Mouse (Mus musculus) hindbrain, embryonic 15.5 days (tissue): Measurements from ENCODE around the gene Cd207. TPM values are rescaled to one million over a fixed set of nuclear protein-coding genes. Genes with fewer than 3 reads are reported as not detected.

Experiments used
- ATAC-seq: fragments of 200-750 bp; cut with Nextera tagmentation; 2 replicates; pipeline ENCODE4 v1.8.0; 2017; ENCODE audit warnings: low read depth, moderate number of reproducible peaks, moderate TSS enrichment; ENCODE audit not compliant: low FRiP score
- H3K27ac ChIP-seq: fragments of 300-500 bp; sonication (generic); replicated peaks from 2 replicates; pipeline ENCODE4 v1.5.1; 2015; ENCODE audit warnings: mild to moderate bottlenecking, inconsistent platforms
- H3K27me3 ChIP-seq: fragments of 300-500 bp; sonication (generic); 2 replicates; pipeline ENCODE4 v1.6.1; 2015; ENCODE audit warnings: control low read depth, inconsistent platforms
- H3K36me3 ChIP-seq: fragments of 300-500 bp; sonication (generic); 2 replicates; pipeline ENCODE4 v1.6.1; 2015; ENCODE audit warnings: control low read depth, inconsistent platforms
- H3K4me1 ChIP-seq: fragments of 300-500 bp; sonication (generic); replicated peaks from 2 replicates; pipeline ENCODE4 v1.6.1; 2015; ENCODE audit warnings: control low read depth, inconsistent platforms
- H3K4me2 ChIP-seq: fragments of 300-500 bp; sonication (generic); 2 replicates; pipeline ENCODE4 v1.6.1; 2015; ENCODE audit warnings: moderate library complexity, mild to moderate bottlenecking, inconsistent platforms
- H3K4me3 ChIP-seq: fragments of 300-500 bp; sonication (generic); 2 replicates; pipeline ENCODE4 v1.5.1; 2015; ENCODE audit warnings: mild to moderate bottlenecking, inconsistent platforms
- H3K9ac ChIP-seq: fragments of 300-500 bp; sonication (generic); 2 replicates; pipeline ENCODE4 v1.6.1; 2015; ENCODE audit warnings: inconsistent platforms
- H3K9me3 ChIP-seq: fragments of 300-500 bp; sonication (generic); 2 replicates; pipeline ENCODE4 v1.6.1; 2016; ENCODE audit warnings: control low read depth, inconsistent platforms
- WGBS: fragments of 180-500 bp; shearing (Covaris S2); methylation state at CpG from one replicate; pipeline ENCODE4 v1.1.7; 2015; 5-methylcytosine and 5-hydroxymethylcytosine counted together
- polyA plus RNA-seq: library from polyadenylated mRNA; unstranded; fragments of >200 nt; fragmentation: Nextera tagmentation; extraction: Ambion mirVana; gene quantifications from 2 replicates; pipeline ENCODE4 v1.2.1, GENCODE M21; 2015

The Cd207 gene
- polyA plus RNA-seq, 1 experiment from 2014 or later: not detected

DNA sequence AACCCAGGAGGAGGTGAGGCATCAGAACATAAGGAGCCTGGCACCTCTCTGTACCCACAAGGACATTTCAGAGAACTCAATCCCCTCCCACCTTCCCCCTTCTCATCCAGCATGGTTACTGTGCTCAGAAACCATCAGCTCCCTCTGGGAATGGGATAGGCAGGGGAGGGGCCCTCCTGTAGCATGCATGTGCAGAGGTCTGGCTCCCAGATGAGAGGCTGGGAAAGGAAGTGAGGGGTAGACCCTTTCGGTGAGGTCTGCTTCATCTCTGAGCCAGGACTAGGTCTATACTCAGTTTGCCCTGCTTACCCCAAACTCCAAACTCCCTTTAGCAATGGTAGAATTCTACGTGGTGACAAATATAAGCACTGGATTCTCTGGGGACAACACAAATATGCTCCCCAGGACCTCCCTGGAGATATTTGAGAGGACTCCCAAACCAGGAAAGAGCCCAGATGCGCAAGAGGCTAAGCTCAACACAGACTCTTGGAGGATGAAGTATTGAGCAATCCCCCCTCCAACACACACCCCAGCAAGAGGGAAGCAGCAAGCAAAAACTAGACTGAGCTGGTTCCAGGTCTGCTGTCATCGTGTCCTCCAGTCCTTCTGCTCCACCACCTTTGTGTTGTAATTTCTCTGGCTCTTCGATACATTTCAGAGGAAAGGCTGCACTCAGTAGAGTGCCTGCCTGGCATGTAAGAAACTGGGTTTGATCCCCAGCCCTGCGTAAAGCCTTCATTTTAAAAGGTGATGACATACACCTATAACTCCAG lies 30.3 kb upstream of the Cd207 start:
- Histone ChIP-seq H3K4me3 (no peak overlapping the region), H3K9me3 (no peaks in the 10 kb centered on the region), H3K27ac (no peak overlapping the region), H3K27me3 (peaks cover 97% of the 10 kb centered on the region), H3K4me1 (peaks cover 20% of the 10 kb centered on the region), H3K9ac (no peak overlapping the region), H3K36me3 (no peaks in the 10 kb centered on the region), H3K4me2 (no peak overlapping the region)
- ATAC-seq: no peak
- 5% methylated on average over 6 of the region's 6 CpGs for WGBS

DNA sequence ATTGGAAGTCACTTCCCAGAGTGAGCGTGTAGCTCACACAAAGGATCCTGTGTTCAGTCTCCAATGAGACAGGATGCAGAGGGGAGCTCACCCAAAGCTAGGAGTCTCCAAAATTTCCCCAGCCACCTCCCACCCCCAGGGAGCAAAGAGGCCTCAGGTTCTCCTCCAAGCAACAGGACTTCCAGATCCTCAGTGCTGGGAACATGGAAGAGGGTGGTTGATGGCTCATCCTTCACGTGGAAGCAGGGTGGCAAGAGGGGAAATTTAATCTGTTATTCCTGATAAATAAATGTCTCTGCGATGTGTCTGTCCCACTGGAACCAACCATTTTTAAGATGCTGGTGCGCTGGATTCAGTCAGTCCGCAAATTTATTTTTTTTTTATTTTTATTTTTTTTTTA lies 27.0 kb upstream of the Cd207 start:
- Histone ChIP-seq H3K9me3 (no peaks in the 10 kb centered on the region), H3K9ac (no peak overlapping the region), H3K4me1 (0 out of 2 replicates have a peak, but pooled peaks cover 3% of the 10 kb centered on the region), H3K4me2 (no peak overlapping the region), H3K27ac (no peak overlapping the region), H3K27me3 (peaks cover 86% of the 10 kb centered on the region), H3K4me3 (no peak overlapping the region), H3K36me3 (no peaks in the 10 kb centered on the region)
- ATAC-seq: no peak
- WGBS: 21% methylated on average over 5 of the region's 5 CpGs

DNA sequence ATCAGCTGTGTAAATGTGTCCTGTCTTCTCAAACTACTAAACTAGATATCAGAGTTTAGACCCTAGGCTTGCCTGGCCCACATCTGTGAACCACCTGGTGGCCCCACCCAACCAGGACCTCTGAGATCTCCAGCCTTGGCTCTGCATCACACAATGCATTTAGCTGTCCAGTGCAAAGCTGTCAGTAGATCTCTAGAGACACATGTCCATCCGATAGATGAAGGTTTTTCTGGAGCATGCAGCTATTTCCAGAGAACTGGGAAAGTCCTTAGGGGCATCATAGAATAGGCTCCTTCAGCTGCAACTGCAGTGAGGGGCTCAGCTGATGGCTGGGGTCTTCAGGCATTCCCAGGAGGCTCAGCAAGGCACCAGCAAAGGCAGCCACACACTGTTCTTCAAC lies 26.6 kb upstream of the Cd207 start:
- H3K9me3 ChIP-seq: no peaks in the 10 kb centered on the region
- H3K36me3 ChIP-seq: no peaks in the 10 kb centered on the region
- H3K4me2 ChIP-seq: no peak overlapping the region
- H3K9ac ChIP-seq: no peak overlapping the region
- WGBS: 8% methylated on average over 1 of the region's 1 CpGs
- peaks cover 86% of the 10 kb centered on the region for H3K27me3 ChIP-seq
- no peak for ATAC-seq
- H3K4me1 ChIP-seq: 0 out of 2 replicates have a peak, but pooled peaks cover 3% of the 10 kb centered on the region
- H3K27ac ChIP-seq: no peak overlapping the region
- H3K4me3 ChIP-seq: no peak overlapping the region

DNA sequence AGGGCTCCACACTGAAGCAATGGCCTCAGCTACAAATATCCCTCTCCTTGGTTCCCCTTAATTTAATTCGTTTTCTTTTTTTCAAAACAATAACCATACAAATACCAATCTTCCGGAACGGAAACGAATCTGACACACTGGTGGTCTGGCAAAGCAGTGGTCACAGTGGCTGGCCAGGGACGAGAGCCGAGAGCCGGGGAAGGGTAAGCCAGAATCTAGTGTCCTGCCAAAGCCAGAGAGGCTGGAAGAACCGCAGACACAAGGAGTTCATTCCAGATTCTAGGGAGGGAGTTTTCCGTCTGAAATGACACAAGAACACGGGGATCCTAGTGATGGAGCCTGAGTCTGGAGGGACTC lies 26.0 kb upstream of the Cd207 start:
- H3K9ac ChIP-seq: no peak overlapping the region
- no peak overlapping the region for H3K27ac ChIP-seq
- H3K4me2 ChIP-seq: no peak overlapping the region
- H3K9me3 ChIP-seq: no peaks in the 10 kb centered on the region
- under 1% methylated on average over 10 of the region's 10 CpGs for WGBS
- H3K4me1 ChIP-seq: 0 out of 2 replicates have a peak, but pooled peaks cover 3% of the 10 kb centered on the region
- peaks cover 86% of the 10 kb centered on the region for H3K27me3 ChIP-seq
- H3K36me3 ChIP-seq: no peaks in the 10 kb centered on the region
- H3K4me3 ChIP-seq: no peak overlapping the region
- ATAC-seq: no peak

DNA sequence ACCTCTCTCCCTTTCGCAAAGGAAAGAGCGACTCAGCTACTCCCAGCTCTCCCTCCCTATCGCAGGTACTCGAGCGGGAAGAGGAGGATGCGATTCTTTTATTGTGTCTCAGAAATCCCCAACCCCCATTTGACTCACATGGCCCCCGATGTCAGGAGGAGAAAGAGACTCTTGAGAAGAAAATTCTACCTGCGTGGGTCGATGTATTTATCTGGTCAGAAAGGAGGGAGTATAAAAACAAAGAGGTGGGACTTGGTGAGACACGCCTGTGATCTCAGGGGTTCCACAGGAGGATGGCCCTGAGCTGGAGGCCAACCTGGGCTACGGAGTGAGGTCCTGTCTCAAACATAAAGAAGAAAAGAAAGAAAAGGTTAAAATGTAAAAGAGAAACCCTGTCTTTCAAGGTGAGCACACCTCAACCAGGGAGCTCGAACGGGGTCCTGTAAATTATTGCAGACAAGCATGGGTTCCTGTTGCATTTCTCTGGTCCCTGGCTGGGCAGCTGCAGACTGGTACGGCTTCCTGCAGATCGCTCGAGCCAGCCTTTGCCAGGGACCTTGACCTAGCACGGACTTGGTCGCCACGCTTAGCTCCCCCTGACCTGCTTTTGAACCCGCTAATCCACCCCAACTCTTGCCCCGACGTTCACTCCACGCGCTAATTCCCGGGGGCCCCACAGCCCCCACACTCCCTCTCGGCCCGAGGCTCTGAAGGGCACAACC lies 25.5 kb upstream of the Cd207 start:
- no peak for ATAC-seq
- H3K4me3 ChIP-seq: no peak overlapping the region
- H3K4me2 ChIP-seq: no peak overlapping the region
- no peak overlapping the region for H3K27ac ChIP-seq
- no peaks in the 10 kb centered on the region for H3K9me3 ChIP-seq
- H3K9ac ChIP-seq: no peak overlapping the region
- peaks cover 86% of the 10 kb centered on the region for H3K27me3 ChIP-seq
- WGBS: under 1% methylated on average over 27 of the region's 27 CpGs
- H3K4me1 ChIP-seq: 0 out of 2 replicates have a peak, but pooled peaks cover 3% of the 10 kb centered on the region
- H3K36me3 ChIP-seq: no peaks in the 10 kb centered on the region

DNA sequence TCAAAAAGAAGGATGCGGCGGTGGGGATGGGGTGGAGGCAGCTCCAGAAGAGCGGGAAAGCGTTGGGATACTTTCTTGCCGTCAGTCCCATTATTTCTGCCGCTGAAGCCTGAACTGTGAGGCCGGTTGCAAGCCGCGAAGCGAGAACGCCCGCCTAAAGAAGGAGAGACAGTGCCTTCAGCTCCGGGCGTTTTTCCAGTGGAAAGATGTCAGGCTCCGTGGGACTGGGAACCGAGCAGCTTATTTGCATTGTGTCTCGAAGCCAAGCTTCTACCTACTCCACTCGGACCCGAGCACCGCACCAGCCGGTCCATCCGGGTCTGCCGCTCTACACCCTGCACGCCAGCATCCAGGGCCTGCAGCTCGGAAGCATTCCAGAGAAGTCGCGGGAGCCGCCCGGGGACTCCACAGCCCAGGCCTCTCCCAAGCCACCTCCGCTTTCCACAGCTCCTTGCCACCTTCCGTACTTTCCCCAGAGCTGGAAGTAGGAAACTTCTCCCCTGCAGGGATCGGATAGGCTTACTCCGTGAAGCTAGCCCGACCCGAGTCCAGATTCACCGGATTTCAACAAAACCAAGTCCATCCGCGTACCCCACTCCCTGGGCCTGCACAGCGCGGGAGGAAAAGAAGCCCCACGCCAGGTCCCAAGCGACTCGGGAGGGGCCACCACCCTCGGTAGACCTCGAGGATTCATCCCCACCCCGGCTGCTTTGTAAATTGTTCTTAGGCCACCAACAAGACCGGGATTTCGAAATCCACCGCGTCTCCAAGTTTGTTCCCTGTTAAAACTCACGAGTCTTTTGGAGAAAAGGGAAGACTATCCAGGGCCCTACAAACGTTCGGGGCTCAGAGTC lies 24.7 kb upstream of the Cd207 start:
- Histone ChIP-seq H3K4me2 (no peak overlapping the region), H3K9me3 (no peaks in the 10 kb centered on the region), H3K9ac (no peak overlapping the region), H3K36me3 (no peaks in the 10 kb centered on the region), H3K27me3 (peaks cover 86% of the 10 kb centered on the region), H3K4me3 (no peak overlapping the region), H3K4me1 (0 out of 2 replicates have a peak, but pooled peaks cover 3% of the 10 kb centered on the region), H3K27ac (no peak overlapping the region)
- ATAC-seq: no peak; the same call in 1 of the 2 replicates
- WGBS: under 1% methylated on average over 53 of the region's 53 CpGs

DNA sequence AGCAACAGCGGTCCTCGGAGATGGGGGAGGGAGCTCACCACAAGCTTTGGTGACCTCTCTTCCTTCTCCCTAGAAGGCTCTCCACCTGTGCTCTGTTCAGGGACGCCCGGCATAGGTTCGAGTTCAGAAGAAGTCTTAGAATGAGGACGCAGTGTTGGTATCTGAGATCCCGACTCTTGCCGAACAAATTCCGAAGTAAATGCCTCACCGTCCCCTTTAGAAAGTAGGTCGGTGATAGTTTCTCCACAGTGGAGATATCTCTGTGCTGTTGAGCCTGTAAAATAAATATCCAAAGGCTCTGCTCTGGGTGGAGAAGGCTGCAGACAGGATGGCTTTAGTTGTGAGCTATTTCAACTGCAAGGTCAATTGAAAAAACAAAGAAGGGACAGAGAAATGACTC lies 23.3 kb upstream of the Cd207 start:
- H3K4me2 ChIP-seq: no peak overlapping the region
- no peak overlapping the region for H3K9ac ChIP-seq
- H3K9me3 ChIP-seq: no peaks in the 10 kb centered on the region
- no peak overlapping the region for H3K4me3 ChIP-seq
- 0 out of 2 replicates have a peak, but pooled peaks cover 3% of the 10 kb centered on the region for H3K4me1 ChIP-seq
- no peak overlapping the region for H3K27ac ChIP-seq
- H3K27me3 ChIP-seq: peaks cover 86% of the 10 kb centered on the region
- no peak for ATAC-seq
- 2% methylated on average over 11 of the region's 11 CpGs for WGBS
- no peaks in the 10 kb centered on the region for H3K36me3 ChIP-seq

DNA sequence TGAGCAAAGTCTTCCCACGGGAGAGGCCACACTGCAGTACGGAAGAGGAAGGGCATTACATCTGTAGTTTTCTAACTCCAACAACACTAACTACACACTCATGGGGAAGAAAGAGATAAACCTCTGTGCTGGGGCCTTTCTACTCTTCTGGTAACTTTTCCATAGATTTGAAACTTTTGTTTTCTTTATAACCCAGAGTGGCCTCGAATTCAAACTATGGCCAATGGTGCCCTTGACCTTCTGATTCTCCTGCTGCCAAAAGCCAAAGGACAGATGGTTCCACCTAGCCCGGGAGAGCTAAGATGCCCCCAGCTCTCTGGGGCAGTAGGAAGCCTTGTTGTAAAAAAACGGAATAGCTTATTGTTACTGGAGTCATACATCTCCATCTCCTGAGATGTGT lies 22.3 kb upstream of the Cd207 start:
- no peaks in the 10 kb centered on the region for H3K36me3 ChIP-seq
- 0 out of 2 replicates have a peak, but pooled peaks cover 3% of the 10 kb centered on the region for H3K4me1 ChIP-seq
- no peak overlapping the region for H3K4me3 ChIP-seq
- no peak overlapping the region for H3K4me2 ChIP-seq
- under 1% methylated on average over 5 of the region's 5 CpGs for WGBS
- peaks cover 86% of the 10 kb centered on the region for H3K27me3 ChIP-seq
- ATAC-seq: no peak
- no peak overlapping the region for H3K9ac ChIP-seq
- no peak overlapping the region for H3K27ac ChIP-seq
- H3K9me3 ChIP-seq: no peaks in the 10 kb centered on the region

DNA sequence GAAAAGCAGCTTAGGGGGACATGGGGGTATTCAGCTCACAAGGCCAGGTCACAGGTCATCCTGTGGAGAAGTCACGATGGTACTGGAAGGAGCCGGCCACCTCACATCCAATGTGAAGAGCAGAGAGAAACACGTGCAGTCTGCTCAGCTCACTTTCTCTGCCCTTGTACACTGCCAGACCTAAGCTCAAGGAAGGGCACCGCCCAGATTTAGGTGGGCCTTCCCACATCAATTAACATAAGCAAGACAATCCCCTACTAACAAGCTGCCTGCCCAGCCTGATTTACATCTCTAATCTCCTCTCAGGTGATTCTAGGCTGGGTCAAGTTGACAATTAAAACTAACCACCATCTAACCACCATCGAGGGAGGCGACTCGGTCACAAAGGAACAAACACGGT lies 20.3 kb upstream of the Cd207 start:
- no peak overlapping the region for H3K27ac ChIP-seq
- 0 out of 2 replicates have a peak, but pooled peaks cover 3% of the 10 kb centered on the region for H3K4me1 ChIP-seq
- under 1% methylated on average over 8 of the region's 8 CpGs for WGBS
- H3K9me3 ChIP-seq: no peaks in the 10 kb centered on the region
- ATAC-seq: no peak
- no peak overlapping the region for H3K4me3 ChIP-seq
- H3K4me2 ChIP-seq: no peak overlapping the region
- H3K9ac ChIP-seq: no peak overlapping the region
- H3K27me3 ChIP-seq: peaks cover 89% of the 10 kb centered on the region
- no peaks in the 10 kb centered on the region for H3K36me3 ChIP-seq

DNA sequence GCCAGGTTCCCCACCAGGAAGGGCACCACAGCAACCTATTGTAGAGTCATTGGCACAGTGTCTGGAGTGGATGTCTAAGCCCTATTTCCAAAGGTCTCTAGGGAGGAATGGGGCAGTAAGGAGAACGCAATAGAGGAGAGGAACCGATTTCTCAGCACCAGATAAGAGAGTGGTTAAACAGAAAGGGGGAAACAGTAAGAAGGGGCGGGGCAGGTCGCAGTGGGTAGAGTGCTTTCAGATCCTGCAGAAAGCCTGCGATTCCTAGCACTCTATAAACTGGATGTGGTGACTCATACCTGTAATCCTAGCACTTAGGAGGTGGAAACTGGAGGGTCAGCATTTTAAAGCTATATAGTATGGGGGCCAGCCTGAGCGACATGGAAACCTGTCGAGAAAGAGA lies 19.0 kb upstream of the Cd207 start:
- H3K4me3 ChIP-seq: no peak overlapping the region
- no peaks in the 10 kb centered on the region for H3K4me1 ChIP-seq
- H3K9ac ChIP-seq: no peak overlapping the region
- no peak overlapping the region for H3K4me2 ChIP-seq
- no peaks in the 10 kb centered on the region for H3K36me3 ChIP-seq
- no peaks in the 10 kb centered on the region for H3K9me3 ChIP-seq
- WGBS: under 1% methylated on average over 7 of the region's 7 CpGs
- peaks cover 94% of the 10 kb centered on the region for H3K27me3 ChIP-seq
- H3K27ac ChIP-seq: no peak overlapping the region
- no peak for ATAC-seq

DNA sequence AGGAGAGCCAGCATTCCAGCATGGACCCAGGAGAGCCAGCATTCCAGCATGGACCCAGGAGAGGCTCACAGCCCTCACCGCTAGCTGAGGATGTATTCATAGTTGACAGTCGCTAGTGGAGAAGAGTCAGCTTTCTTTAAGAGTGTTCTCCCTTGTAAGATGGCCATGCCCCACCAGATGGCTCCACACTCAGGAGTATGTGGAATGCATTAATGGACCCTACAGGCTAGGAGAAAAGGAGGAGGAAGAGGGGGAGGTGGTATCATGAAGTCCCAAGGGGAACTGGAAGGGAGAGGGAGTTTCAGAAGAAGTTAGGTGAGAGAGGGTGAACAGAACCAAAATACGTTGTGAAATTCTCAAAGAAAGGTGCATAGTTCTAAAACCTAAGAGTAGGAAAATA lies 18.1 kb upstream of the Cd207 start:
- Histone ChIP-seq H3K4me3 (no peak overlapping the region), H3K4me1 (no peaks in the 10 kb centered on the region), H3K9me3 (no peaks in the 10 kb centered on the region), H3K27me3 (peaks cover 95% of the 10 kb centered on the region), H3K27ac (no peak overlapping the region), H3K36me3 (no peaks in the 10 kb centered on the region), H3K4me2 (no peak overlapping the region), H3K9ac (no peak overlapping the region)
- WGBS: 18% methylated on average over 3 of the region's 3 CpGs
- ATAC-seq: no peak

DNA sequence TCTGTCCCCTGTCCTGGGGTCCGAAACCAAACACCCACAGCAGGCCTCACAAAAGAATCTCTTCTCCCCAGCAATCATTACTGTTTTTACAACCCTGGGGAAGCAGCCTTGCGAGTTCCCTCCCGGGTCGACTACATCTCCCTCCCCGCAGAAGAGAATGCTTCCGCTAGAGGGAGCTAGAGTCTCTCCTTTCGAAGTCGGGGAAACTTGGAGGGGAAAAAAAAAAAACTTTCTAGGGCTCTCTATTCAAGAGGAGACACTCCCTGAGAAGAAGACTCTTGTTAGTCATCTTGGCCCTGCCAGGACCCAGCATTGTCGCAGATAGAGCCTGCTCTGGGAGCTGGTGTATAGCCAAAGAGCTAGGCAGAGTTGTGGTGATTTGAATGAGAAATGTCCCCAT lies 16.2 kb upstream of the Cd207 start:
- no peaks in the 10 kb centered on the region for H3K9me3 ChIP-seq
- H3K27ac ChIP-seq: no peak overlapping the region
- no peak overlapping the region for H3K9ac ChIP-seq
- ATAC-seq: no peak
- no peak overlapping the region for H3K4me3 ChIP-seq
- no peaks in the 10 kb centered on the region for H3K4me1 ChIP-seq
- under 1% methylated on average over 9 of the region's 9 CpGs for WGBS
- H3K4me2 ChIP-seq: no peak overlapping the region
- no peaks in the 10 kb centered on the region for H3K36me3 ChIP-seq
- H3K27me3 ChIP-seq: peaks cover 94% of the 10 kb centered on the region
